Mouse (Mus musculus): ENCODE results near the gene Tep1.
"Not testable (repeated sequence)": the region's sequence is repeated elsewhere in the genome, so short reads cannot be mapped to it uniquely, and the experiment has no call there.

The Tep1 gene

GRCm38 (mm10) chr14:50868211-50868610 lies 2.1 kb downstream of the Tep1 start:
- DNase-seq (ENCODE audit: low spot score in 2 of 2): no peak

- no peak for DNase-seq (ENCODE audit: low spot score in 2 of 2)
These were observed 3.4 kb downstream of the Tep1 start for GRCm38 (mm10) chr14:50866966-50867365.

GRCm38 (mm10) chr14:50865005-50865404 lies 5.4 kb downstream of the Tep1 start:
- not testable (repeated sequence) for DNase-seq (ENCODE audit: low spot score in 2 of 2)

GRCm38 (mm10) chr14:50862641-50863040 lies 7.7 kb downstream of the Tep1 start:
- no peak for DNase-seq (ENCODE audit: low spot score in 2 of 2)

- DNase-seq (ENCODE audit: low spot score in 2 of 2): no peak
These were observed 14.6 kb downstream of the Tep1 start for GRCm38 (mm10) chr14:50855788-50856187.

- no peak for DNase-seq (ENCODE audit: low spot score in 2 of 2)
These were observed 33.1 kb downstream of the Tep1 start for GRCm38 (mm10) chr14:50837236-50837635.

GRCm38 (mm10) chr14:50834435-50834834 lies 35.9 kb downstream of the Tep1 start:
- DNase-seq (ENCODE audit: low spot score in 2 of 2): no peak

DNA sequence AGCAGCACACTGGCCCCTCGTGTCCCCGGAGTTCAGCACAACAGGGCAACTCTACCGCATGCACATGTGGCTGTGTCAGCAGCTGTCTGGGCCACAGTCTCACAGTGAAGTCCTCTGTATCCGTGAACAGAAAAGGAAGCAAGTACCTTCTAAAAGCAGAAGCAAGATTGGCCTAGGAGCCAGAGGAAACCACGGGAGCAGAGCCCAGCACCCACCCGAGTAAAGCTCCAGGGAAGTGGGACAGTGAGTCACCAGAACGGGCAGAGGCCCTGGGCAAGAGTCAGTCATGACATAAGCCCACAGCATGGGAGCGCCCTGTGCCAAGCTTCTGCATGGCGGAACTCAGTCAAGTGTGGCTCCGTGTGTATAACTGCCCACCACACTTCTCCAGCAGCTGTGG lies 36.4 kb downstream of the Tep1 start:
- DNase-seq (ENCODE audit: low spot score in 2 of 2): peak in 1 of 2 experiments; percentile 35

GRCm38 (mm10) chr14:50829878-50830277 lies 40.5 kb downstream of the Tep1 start:
- no peak for DNase-seq (ENCODE audit: low spot score in 2 of 2)

DNA sequence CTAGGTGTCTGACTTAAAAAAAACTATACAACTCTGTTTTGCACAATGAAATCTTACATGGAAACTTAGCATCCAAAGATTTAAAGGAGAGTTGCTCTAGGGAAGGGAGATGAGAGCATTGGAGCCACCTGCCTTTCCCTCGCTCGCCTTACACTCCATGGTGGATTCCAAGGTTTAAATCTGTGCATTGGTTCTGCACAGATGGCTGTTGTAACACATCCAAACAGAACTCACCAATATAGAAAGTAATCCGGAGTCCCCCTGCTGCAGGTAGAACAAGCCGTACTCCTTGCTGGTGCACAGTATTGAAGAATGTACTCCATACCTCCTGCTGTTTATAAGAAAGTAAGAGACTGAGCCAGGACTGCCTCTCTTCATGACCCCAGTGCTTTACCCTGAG lies 43.8 kb downstream of the Tep1 start:
- peak in 1 of 2 experiments; percentile 44 for DNase-seq (ENCODE audit: low spot score in 2 of 2)

GRCm38 (mm10) chr14:50824219-50824618 lies 46.1 kb downstream of the Tep1 start:
- no peak for DNase-seq (ENCODE audit: low spot score in 2 of 2)

GRCm38 (mm10) chr14:50823240-50823639 lies 47.1 kb downstream of the Tep1 start:
- no peak for DNase-seq (ENCODE audit: low spot score in 2 of 2)

DNA sequence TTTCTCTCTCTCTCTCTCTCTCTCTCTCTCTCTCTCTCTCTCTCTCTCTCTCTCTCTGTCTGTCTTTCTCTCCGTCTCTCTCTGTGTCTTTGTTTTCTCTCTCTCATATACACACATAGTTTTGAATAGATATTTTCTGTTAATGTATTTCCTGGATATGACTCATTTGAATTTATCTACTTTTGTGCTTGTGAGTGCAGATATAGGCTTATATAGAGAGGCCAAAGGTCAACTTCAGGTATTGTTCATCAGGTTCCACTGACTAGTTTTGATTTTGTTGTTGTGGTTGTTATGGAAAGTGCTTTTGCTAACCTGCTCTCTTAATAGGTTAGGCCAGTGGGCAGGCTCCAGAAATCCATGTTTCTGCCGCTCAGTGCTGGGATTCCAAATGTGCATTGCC lies 57.3 kb downstream of the Tep1 start:
- no peak for DNase-seq (ENCODE audit: low spot score in 2 of 2)

DNA sequence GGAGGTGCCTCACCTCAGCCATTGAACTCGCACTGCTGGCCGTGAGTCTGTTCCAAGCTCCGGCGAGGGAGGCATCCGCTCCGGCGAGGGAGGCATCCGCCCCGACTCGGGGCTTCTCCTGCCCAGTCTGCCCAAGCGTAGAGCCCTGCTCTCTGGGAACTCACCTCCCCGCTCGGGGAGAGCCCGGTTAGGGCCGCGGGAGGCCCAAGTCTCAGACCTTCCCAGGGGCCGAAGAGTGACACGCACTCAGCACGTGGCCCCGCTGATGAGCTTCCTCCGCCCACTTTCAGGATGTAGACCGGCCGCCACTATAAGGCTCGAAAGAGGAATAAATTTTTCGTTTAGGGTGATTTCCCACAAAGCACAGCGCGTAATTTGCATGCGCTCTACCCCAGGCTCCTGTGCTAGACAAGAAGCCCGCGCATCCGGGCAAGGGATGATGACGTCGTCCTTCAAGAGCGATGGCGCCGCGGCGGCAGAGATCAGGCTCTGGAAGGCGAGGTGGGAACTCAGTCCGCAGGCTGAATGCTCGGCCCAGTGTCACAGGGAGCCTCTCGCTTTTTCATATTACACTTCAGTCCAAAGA lies 62.8 kb downstream of the Tep1 start, which contains the start of the genes Ccnb1ip1 and Parp2:
Ccnb1ip1 (minus strand) TSS at position 246 of the 586 bp plus-strand sequence.
Parp2 (plus strand) TSS at position 355 of the 586 bp plus-strand sequence.
- DNase-seq (ENCODE audit: low spot score in 2 of 2): peak; percentile 96 to 100

- DNase-seq (ENCODE audit: low spot score in 2 of 2): not testable (repeated sequence)
These were observed 63.9 kb downstream of the Tep1 start for GRCm38 (mm10) chr14:50806469-50806868.

DNA sequence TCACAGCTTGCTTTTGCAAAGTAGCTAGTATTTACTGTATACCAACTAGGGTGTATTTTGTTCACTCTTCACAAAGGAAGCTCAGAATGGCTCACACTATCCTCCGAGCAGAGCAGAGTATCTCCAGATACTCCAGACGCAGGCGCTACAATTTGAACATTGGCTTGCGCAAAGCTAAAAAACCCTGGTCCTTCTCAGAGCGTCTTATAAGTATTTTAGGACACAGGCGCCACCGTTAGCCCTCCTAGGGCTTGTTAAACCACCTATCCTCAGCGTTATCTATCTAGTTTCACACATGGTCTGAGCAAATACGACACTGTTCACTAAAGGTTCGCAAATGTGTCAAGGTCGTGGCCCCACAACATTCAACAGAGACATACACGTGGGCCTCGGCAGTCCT lies 65.7 kb downstream of the Tep1 start:
- DNase-seq (ENCODE audit: low spot score in 2 of 2): no peak

- DNase-seq (ENCODE audit: low spot score in 2 of 2): no peak
These were observed 67.4 kb downstream of the Tep1 start for GRCm38 (mm10) chr14:50802843-50803562.

DNA sequence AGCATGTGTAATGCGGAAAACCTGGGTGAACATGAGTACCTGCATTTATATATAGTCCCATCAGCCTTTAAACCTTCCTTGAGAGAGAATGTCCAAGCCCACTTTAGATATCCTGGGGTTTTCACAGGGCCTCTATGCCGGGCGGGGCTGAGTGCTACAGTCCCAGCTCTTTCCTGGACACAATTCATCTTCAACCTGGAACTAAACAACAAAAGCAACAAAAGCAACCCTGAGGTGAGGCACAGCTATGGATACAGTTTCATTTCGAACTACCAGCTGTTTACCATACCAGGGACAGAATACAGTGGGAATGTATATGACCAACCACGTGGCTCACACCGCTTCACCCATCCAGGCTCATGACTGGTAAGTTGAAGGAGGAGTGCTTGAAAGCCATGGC lies 67.9 kb downstream of the Tep1 start:
- no peak for DNase-seq (ENCODE audit: low spot score in 2 of 2)

- DNase-seq (ENCODE audit: low spot score in 2 of 2): peak in 1 of 2 experiments; percentile 53
These were observed 70.7 kb downstream of the Tep1 start for GRCm38 (mm10) chr14:50799502-50800259.

GRCm38 (mm10) chr14:50798512-50798911 lies 71.8 kb downstream of the Tep1 start:
- DNase-seq (ENCODE audit: low spot score in 2 of 2): no peak

- DNase-seq (ENCODE audit: low spot score in 2 of 2): no peak
These were observed 73.9 kb downstream of the Tep1 start for GRCm38 (mm10) chr14:50796464-50796863.

GRCm38 (mm10) chr14:50795965-50796364 lies 74.4 kb downstream of the Tep1 start:
- no peak for DNase-seq (ENCODE audit: low spot score in 2 of 2)

Data from left cerebral cortex, adult 9 months (tissue).